Mouse (Mus musculus): ENCODE results near the gene Prpf3.
"Not testable (repeated sequence)": the region's sequence is repeated elsewhere in the genome, so short reads cannot be mapped to it uniquely, and the experiment has no call there.

The Prpf3 gene

GRCm38 (mm10) chr3:95881979-95882815, 26.5 kb upstream of the Prpf3 start, which contains the start of gene Ciart:
TSS of gene Ciart (minus strand) at chr3:95882251.
- peak; percentile 98 for DNase-seq (ENCODE audit: low spot score in 2 of 2)

GRCm38 (mm10) chr3:95879063-95879462, 23.4 kb upstream of the Prpf3 start:
- no peak for DNase-seq (ENCODE audit: low spot score in 2 of 2)

- no peak for DNase-seq (ENCODE audit: low spot score in 2 of 2)
These were observed 16.4 kb upstream of the Prpf3 start for GRCm38 (mm10) chr3:95872048-95872447.

GRCm38 (mm10) chr3:95871392-95871867, 15.7 kb upstream of the Prpf3 start, which contains the start of gene Mrps21:
TSS of gene Mrps21 (minus strand) at chr3:95871519.
- DNase-seq (ENCODE audit: low spot score in 2 of 2) = peak; percentile 68 to 78

- DNase-seq (ENCODE audit: low spot score in 2 of 2) = no peak
These were observed 15.3 kb upstream of the Prpf3 start for GRCm38 (mm10) chr3:95870976-95871375.

GRCm38 (mm10) chr3:95867408-95867807, 11.7 kb upstream of the Prpf3 start:
- DNase-seq (ENCODE audit: low spot score in 2 of 2) = no peak

GRCm38 (mm10) chr3:95866071-95866470, 10.4 kb upstream of the Prpf3 start:
- no peak for DNase-seq (ENCODE audit: low spot score in 2 of 2)

GRCm38 (mm10) chr3:95865571-95865970, 9.9 kb upstream of the Prpf3 start:
- no peak for DNase-seq (ENCODE audit: low spot score in 2 of 2)

- peak; percentile 81 to 83 for DNase-seq (ENCODE audit: low spot score in 2 of 2)
These were observed 9.4 kb upstream of the Prpf3 start for GRCm38 (mm10) chr3:95865050-95865449.

- no peak for DNase-seq (ENCODE audit: low spot score in 2 of 2)
These were observed 7.9 kb upstream of the Prpf3 start for GRCm38 (mm10) chr3:95863578-95863977.

- peak in 1 of 2 experiments; percentile 82 for DNase-seq (ENCODE audit: low spot score in 2 of 2)
These were observed 6.1 kb upstream of the Prpf3 start for GRCm38 (mm10) chr3:95861796-95862195.

GRCm38 (mm10) chr3:95861216-95861615, 5.5 kb upstream of the Prpf3 start:
- DNase-seq (ENCODE audit: low spot score in 2 of 2) = no peak

- no peak for DNase-seq (ENCODE audit: low spot score in 2 of 2)
These were observed 4.6 kb upstream of the Prpf3 start for GRCm38 (mm10) chr3:95860323-95860722.

- not testable (repeated sequence) for DNase-seq (ENCODE audit: low spot score in 2 of 2)
These were observed 2.6 kb upstream of the Prpf3 start for GRCm38 (mm10) chr3:95858278-95858677.

- not testable (repeated sequence) for DNase-seq (ENCODE audit: low spot score in 2 of 2)
These were observed 1.4 kb upstream of the Prpf3 start for GRCm38 (mm10) chr3:95857050-95857449.

- no peak for DNase-seq (ENCODE audit: low spot score in 2 of 2)
These were observed 430 bp upstream of the Prpf3 start for GRCm38 (mm10) chr3:95856115-95856514.

- no peak for DNase-seq (ENCODE audit: low spot score in 2 of 2)
These were observed 4.4 kb downstream of the Prpf3 start for GRCm38 (mm10) chr3:95851317-95851716.

- no peak for DNase-seq (ENCODE audit: low spot score in 2 of 2)
These were observed 5.1 kb downstream of the Prpf3 start for GRCm38 (mm10) chr3:95850611-95851010.

GRCm38 (mm10) chr3:95842503-95843214, 13.0 kb downstream of the Prpf3 start:
- DNase-seq (ENCODE audit: low spot score in 2 of 2) = no peak

- DNase-seq (ENCODE audit: low spot score in 2 of 2) = no peak
These were observed 16.4 kb downstream of the Prpf3 start for GRCm38 (mm10) chr3:95839250-95839649.

GRCm38 (mm10) chr3:95829053-95829452, 26.6 kb downstream of the Prpf3 start:
- DNase-seq (ENCODE audit: low spot score in 2 of 2) = no peak

GRCm38 (mm10) chr3:95826275-95826674, 29.4 kb downstream of the Prpf3 start:
- DNase-seq (ENCODE audit: low spot score in 2 of 2) = no peak

All from left cerebral cortex, adult 9 months (tissue).